Mouse (Mus musculus) retina, postnatal 7 days (tissue): ENCODE results near the gene Ikbke.
"Not testable (repeated sequence)": the region's sequence is repeated elsewhere in the genome, so short reads cannot be mapped to it uniquely, and the experiment has no call there.

ENCODE experiments used
- DNase-seq: peaks from one replicate; pipeline ENCODE4 v3.0.0-alpha.2; 2012; ENCODE audit warnings: low read depth, low spot score

The Ikbke gene

GRCm38 (mm10) chr1:131279456-131279776, at the start of gene Ikbke:
Ikbke (minus strand) TSS chr1:131279606.
- DNase-seq: no peak

DNA sequence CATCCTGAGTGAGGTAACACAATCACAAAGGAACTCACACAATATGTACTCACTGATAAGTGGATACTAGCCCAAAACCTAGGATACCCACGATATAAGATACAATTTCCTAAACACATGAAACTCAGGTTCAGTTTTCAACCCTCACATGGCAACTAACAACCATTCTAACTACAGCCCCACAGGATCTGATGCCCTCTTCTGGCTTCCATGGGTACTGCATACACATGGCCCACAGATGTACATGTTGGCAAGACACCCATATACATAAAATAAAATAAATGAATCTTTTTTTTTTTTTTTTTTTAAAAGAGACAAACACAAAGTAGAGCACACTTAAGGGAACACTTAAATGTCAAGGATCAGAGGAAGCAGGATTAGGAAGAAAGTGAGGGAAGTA, 49.7 kb upstream of the Ikbke start:
- DNase-seq: not testable (repeated sequence)

DNA sequence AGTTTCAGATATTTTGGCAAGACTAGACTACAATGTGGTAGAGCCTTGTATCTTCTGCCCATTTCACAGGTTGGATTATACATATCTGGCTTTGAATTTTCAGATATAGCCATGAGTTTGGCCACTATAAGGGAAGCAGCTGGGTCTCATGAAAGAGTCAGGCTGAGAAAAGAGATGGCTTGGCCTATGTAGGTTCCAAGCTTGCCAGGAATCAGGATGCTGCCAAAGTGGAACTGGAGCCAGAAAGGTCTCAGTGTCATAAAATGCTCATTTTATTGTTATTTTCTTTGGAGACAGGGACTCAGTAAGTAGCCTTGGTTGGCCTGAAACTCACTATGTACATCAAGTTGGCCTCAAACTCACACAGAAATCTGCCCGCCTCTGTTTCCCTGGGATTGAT, 47.8 kb upstream of the Ikbke start:
- DNase-seq: no peak

GRCm38 (mm10) chr1:131324816-131325463, 45.5 kb upstream of the Ikbke start:
- no peak for DNase-seq

DNA sequence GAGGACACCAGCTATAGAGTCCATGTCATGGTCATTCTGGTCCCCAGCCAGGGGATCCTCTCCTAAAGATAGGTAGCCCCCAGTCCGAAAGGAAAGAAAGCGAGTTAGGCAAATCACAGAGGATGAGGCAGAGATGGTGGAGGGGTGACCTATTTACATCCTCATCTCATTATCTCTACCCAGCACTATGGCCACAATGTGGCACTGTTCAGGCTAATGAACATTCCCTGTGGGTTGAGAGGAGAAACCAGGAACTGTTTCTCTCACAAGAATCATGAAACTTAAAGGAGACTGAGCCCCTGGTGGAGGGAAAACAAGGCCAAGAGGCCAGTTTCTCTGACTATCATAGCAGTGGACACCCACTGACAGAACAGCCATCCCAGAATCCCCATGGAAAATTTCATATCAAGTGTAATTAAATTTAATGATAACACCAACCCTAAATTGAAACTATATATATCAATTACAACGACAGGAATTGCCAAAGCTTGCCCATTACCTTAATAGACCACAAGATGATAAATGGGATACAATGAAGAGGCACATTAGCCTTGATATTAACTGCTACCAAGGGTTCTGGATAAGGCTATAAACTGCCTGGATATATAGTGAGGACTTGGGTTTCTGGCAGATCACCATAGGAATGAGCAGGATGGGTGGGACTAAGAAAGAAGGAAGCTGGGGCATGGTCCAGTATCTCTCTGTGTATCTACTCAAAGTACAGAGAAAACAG, 40.4 kb upstream of the Ikbke start:
- peak; percentile 37 for DNase-seq

DNA sequence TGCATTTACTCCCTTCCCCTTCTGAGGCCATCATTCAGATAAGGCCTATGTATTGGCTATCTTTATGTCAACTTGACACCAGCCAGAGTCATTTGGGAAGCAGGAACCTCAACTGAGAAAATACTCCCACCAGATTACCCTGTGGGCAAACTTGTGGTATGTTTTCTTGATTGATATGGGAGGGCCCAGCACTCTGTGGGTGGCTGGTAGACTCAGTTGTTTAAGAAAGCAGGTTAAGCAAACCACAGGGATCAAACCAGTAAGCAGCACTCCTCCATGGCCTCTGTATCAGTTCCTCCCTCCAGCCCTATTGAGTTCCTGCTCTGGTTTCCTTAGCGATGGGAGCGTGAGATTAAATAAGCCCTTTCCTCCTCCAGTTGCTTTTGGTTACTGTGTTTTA, 39.0 kb upstream of the Ikbke start:
- DNase-seq: no peak

GRCm38 (mm10) chr1:131317625-131318024, 38.2 kb upstream of the Ikbke start:
- DNase-seq: no peak

DNA sequence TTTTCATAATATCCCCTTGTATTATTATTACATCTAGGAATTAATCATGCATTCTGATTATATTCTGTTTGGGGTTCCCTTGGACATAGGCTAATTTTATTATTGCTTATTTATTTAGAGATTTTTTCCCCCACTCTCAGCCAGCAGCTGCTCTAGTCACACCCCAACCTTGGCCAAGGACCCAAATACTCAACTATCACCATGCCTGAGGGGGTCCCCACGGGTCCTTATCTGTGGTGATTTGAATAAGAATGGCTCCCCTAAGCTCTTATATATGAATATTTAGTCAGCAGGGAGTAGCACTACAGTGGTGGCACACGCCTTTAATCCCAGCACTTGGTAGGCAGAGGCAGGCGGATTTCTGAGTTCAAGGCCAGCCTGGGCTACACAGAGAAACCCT, 31.9 kb upstream of the Ikbke start:
- DNase-seq: no peak

GRCm38 (mm10) chr1:131310237-131310818, 30.9 kb upstream of the Ikbke start:
- no peak for DNase-seq

- no peak for DNase-seq
Observed at GRCm38 (mm10) chr1:131300750-131301149, 21.3 kb upstream of the Ikbke start.

GRCm38 (mm10) chr1:131299788-131300187, 20.4 kb upstream of the Ikbke start:
- DNase-seq: no peak

- no peak for DNase-seq
Observed at GRCm38 (mm10) chr1:131299240-131299639, 19.8 kb upstream of the Ikbke start.

- DNase-seq: no peak
Observed at GRCm38 (mm10) chr1:131298171-131298570, 18.8 kb upstream of the Ikbke start.

DNA sequence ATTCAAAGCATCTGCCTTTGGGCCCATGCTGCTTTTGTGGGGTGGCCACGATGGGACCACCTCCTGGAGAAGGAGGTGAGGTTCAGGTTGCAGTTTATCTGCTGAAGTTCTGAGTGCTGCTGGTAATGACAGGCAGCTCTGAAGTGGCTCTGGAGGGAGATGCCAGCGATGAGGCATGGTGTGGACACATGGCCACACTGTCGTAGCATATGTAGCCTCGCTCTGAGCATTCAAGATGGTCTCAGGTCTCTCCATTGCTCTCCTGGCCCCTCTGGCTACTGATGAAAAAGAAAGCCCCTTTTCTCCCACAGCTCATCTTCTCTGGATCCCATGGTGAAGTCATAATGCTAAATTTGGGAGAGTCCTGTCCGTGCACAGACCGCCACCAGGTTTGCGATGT, 17.3 kb upstream of the Ikbke start:
- no peak for DNase-seq

GRCm38 (mm10) chr1:131295200-131295599, 15.8 kb upstream of the Ikbke start:
- no peak for DNase-seq

GRCm38 (mm10) chr1:131293922-131294250, 14.5 kb upstream of the Ikbke start:
- DNase-seq: no peak

GRCm38 (mm10) chr1:131293221-131293921, 14.0 kb upstream of the Ikbke start:
- DNase-seq: no peak

DNA sequence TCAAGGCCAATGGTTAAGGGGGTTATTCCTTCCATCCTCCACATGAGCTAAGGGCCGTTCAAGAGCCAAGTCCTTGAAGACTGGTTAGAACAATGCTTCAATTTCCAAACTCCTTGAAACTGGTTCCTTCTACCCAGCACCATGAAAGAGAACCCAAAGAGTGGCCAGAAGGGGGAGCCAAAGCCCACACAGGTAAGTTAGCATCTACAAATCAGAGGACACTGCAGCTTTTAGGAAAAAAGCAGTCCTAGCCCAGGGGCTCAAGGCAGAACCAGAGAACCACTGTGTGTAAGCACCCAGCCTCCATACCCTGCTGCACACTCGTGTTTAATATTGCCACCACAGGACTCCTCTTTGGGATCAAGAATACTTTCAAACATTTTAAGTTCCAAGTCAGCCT, 11.2 kb upstream of the Ikbke start:
- DNase-seq: peak; percentile 38

DNA sequence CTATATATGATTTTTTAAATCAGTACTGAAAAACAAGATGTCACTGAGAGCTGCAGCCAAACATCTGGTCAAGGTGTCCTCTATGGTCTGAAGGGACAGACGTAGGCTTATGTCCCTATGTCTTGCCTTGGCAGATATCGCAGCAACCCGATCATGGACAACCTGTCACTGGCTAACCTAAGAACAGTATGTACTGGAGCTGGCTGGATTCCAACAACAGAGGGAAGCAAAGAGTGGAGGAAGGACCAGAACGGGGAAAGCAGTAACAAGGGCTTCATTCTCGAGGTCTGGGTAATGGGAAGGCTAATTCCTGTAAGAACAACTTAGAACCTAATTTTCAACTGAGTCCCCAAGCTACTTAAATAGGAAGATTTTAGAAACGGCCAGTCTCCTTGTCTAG, 9.5 kb upstream of the Ikbke start:
- DNase-seq: no peak

- DNase-seq: no peak
Observed at GRCm38 (mm10) chr1:131287267-131287666, 7.9 kb upstream of the Ikbke start.

DNA sequence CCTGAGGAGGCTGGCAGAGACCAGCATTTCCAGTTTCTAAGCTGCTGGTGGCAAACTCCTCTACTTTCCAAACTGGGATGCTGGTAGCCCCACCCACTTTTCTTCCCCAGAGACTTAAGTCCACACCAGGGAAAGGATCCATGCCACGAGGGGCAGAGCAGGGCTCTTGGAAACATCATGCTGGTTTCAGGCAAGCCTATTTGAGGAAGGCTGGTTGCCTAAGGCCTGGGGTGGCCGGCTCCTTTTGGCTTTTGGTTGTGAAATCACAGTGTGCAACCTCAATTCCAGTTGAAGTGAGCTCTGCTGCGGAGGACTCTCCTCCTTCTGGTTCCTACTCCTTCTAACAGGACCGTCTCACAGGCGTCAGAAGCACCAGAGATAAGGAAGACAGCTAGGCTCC, 7.4 kb upstream of the Ikbke start:
- no peak for DNase-seq

GRCm38 (mm10) chr1:131284616-131285015, 5.2 kb upstream of the Ikbke start:
- no peak for DNase-seq

DNA sequence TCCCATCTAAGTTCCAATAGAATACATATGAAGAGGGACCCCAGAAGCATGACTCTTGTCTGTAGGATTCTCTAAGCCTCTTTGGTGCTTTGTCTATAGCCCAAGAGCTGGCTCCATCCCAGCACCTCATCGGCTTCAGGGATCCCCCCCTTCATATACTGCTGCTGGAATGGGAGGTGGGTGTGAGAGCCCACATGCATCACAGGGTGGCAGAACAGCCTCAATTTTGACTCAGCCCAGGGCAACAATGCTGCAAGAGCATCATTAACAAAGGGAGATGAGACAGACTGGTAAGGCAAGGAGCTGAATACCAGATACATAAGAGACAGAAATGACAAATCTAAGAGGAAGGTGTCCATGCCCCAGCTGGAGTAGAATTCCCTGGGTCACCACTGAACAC, 4.8 kb upstream of the Ikbke start:
- no peak for DNase-seq
